Mouse (Mus musculus): ENCODE measurements at regions not wholly inside any gene's neighbourhood (a gene's known extent, or its start where the extent isn't known, plus 50 kb on each side); places are given as distances from the start of the nearest gene placed in this dataset.

GRCm38 (mm10) chr9:59188411-59188810 is 102.9 kb upstream of the Adpgk start:
- no peak overlapping the region for H3K27ac ChIP-seq (ENCODE audit: insufficient read depth, low read depth, low read length)
- peaks cover 8% of the 10 kb centered on the region; the same call in 1 of the 2 replicates for H3K4me1 ChIP-seq (ENCODE audit: control insufficient read depth, insufficient read depth, insufficient read length, low read length)
- no peaks in the 10 kb centered on the region for H3K27me3 ChIP-seq (ENCODE audit: control insufficient read depth, insufficient read depth, low read length)
- no peak for TF ChIP-seq POLR2A (IDR thresholded peaks at IDR 0.05; ENCODE audit: low read depth, low read length)
- TF ChIP-seq CTCF (IDR thresholded peaks at IDR 0.05; ENCODE audit: extremely low read depth, insufficient read length, insufficient replicate concordance, low read depth, low read length), result no peak
- H3K4me3 ChIP-seq (ENCODE audit: low read depth, low read length), result no peak overlapping the region
- WGBS, result 83% methylated on average over 4 of the region's 4 CpGs
- no peaks in the 10 kb centered on the region for H3K36me3 ChIP-seq (ENCODE audit: control insufficient read depth, insufficient read depth, low read length)

GRCm38 (mm10) chr9:59186326-59186725 is 105.0 kb upstream of the Adpgk start:
- TF ChIP-seq POLR2A (IDR thresholded peaks at IDR 0.05; ENCODE audit: low read depth, low read length) (no peak), CTCF (IDR thresholded peaks at IDR 0.05; ENCODE audit: extremely low read depth, insufficient read length, insufficient replicate concordance, low read depth, low read length) (no peak)
- 89% methylated on average over 4 of the region's 4 CpGs for WGBS
- Histone ChIP-seq H3K27ac (ENCODE audit: insufficient read depth, low read depth, low read length) (no peak overlapping the region), H3K4me3 (ENCODE audit: low read depth, low read length) (no peak overlapping the region), H3K36me3 (ENCODE audit: control insufficient read depth, insufficient read depth, low read length) (no peaks in the 10 kb centered on the region), H3K4me1 (ENCODE audit: control insufficient read depth, insufficient read depth, insufficient read length, low read length) (peaks cover 8% of the 10 kb centered on the region; the same call in 1 of the 2 replicates), H3K27me3 (ENCODE audit: control insufficient read depth, insufficient read depth, low read length) (no peaks in the 10 kb centered on the region)

GRCm38 (mm10) chr9:59184089-59184488 is 107.3 kb upstream of the Adpgk start:
- 20% methylated on average over 3 of the region's 3 CpGs for WGBS
- Histone ChIP-seq H3K4me1 (ENCODE audit: control insufficient read depth, insufficient read depth, insufficient read length, low read length) (peaks cover 6% of the 10 kb centered on the region; the same call in 1 of the 2 replicates), H3K27ac (ENCODE audit: insufficient read depth, low read depth, low read length) (peak overlapping the region; percentile 84), H3K4me3 (ENCODE audit: low read depth, low read length) (no peak overlapping the region), H3K36me3 (ENCODE audit: control insufficient read depth, insufficient read depth, low read length) (no peaks in the 10 kb centered on the region), H3K27me3 (ENCODE audit: control insufficient read depth, insufficient read depth, low read length) (no peaks in the 10 kb centered on the region)
- no peak for TF ChIP-seq POLR2A (IDR thresholded peaks at IDR 0.05; ENCODE audit: low read depth, low read length)
- TF ChIP-seq CTCF (IDR thresholded peaks at IDR 0.05; ENCODE audit: extremely low read depth, insufficient read length, insufficient replicate concordance, low read depth, low read length), result no peak

DNA sequence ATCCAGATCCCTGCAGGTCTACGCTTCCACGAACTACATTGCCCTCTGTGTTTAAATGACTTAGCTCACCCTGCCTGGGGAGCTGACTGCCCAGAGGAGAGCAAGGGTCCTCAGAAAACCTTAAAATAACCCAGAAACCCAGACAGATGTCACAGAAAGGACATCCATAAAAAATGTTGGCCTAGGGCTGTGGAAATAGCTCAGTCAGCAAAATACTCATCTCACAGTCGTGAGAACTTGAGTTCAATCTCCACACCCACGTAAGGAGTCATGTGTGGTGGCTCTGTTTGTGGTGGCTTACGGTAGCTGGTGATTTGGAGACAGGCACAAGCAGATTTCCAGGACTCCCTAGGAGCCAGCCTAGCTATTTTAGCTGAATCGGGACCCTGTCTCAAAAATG is 108.5 kb upstream of the Adpgk start:
- Histone ChIP-seq H3K27me3 (ENCODE audit: control insufficient read depth, insufficient read depth, low read length) (no peaks in the 10 kb centered on the region), H3K36me3 (ENCODE audit: control insufficient read depth, insufficient read depth, low read length) (no peaks in the 10 kb centered on the region), H3K27ac (ENCODE audit: insufficient read depth, low read depth, low read length) (no peak overlapping the region), H3K4me1 (ENCODE audit: control insufficient read depth, insufficient read depth, insufficient read length, low read length) (peaks cover 6% of the 10 kb centered on the region; the same call in 1 of the 2 replicates), H3K4me3 (ENCODE audit: low read depth, low read length) (no peak overlapping the region)
- WGBS, result 76% methylated on average over 6 of the region's 6 CpGs
- TF ChIP-seq CTCF (IDR thresholded peaks at IDR 0.05; ENCODE audit: extremely low read depth, insufficient read length, insufficient replicate concordance, low read depth, low read length), result no peak
- TF ChIP-seq POLR2A (IDR thresholded peaks at IDR 0.05; ENCODE audit: low read depth, low read length), result no peak

DNA sequence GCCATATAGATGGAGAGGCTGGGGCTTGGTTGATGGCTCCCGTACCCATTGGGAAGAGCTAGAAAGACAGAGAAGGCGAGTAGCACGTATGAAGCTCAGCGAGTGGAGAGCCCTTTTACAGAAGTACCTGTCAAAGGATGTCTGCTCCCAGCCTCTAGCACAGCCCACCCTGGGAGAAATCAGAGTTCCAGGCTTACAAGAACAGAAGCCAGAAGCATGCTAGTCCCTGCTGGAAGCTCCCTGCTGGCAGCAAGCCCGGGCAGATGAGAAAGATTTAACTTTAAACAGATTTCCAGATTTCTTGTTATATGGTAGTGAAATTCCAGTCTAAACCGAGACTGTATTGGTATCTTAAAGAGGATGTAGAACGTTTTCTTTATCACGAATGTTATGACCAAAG is 108.9 kb upstream of the Adpgk start:
- Histone ChIP-seq H3K27me3 (ENCODE audit: control insufficient read depth, insufficient read depth, low read length) (no peaks in the 10 kb centered on the region), H3K4me3 (ENCODE audit: low read depth, low read length) (no peak overlapping the region), H3K4me1 (ENCODE audit: control insufficient read depth, insufficient read depth, insufficient read length, low read length) (peaks cover 6% of the 10 kb centered on the region; the same call in 1 of the 2 replicates), H3K36me3 (ENCODE audit: control insufficient read depth, insufficient read depth, low read length) (no peaks in the 10 kb centered on the region), H3K27ac (ENCODE audit: insufficient read depth, low read depth, low read length) (no peak overlapping the region)
- 79% methylated on average over 8 of the region's 8 CpGs for WGBS
- no peak for TF ChIP-seq POLR2A (IDR thresholded peaks at IDR 0.05; ENCODE audit: low read depth, low read length)
- no peak for TF ChIP-seq CTCF (IDR thresholded peaks at IDR 0.05; ENCODE audit: extremely low read depth, insufficient read length, insufficient replicate concordance, low read depth, low read length)

- H3K27me3 ChIP-seq (ENCODE audit: control insufficient read depth, insufficient read depth, low read length), result no peaks in the 10 kb centered on the region
- no peaks in the 10 kb centered on the region for H3K4me1 ChIP-seq (ENCODE audit: control insufficient read depth, insufficient read depth, insufficient read length, low read length)
- 88% methylated on average over 2 of the region's 2 CpGs for WGBS
- TF ChIP-seq CTCF (IDR thresholded peaks at IDR 0.05; ENCODE audit: extremely low read depth, insufficient read length, insufficient replicate concordance, low read depth, low read length), result no peak
- no peak for TF ChIP-seq POLR2A (IDR thresholded peaks at IDR 0.05; ENCODE audit: low read depth, low read length)
- H3K27ac ChIP-seq (ENCODE audit: insufficient read depth, low read depth, low read length), result no peak overlapping the region
- H3K4me3 ChIP-seq (ENCODE audit: low read depth, low read length), result no peak overlapping the region
- no peaks in the 10 kb centered on the region for H3K36me3 ChIP-seq (ENCODE audit: control insufficient read depth, insufficient read depth, low read length)
Observed at GRCm38 (mm10) chr9:59171576-59171975, 119.8 kb upstream of the Adpgk start.

- no peaks in the 10 kb centered on the region for H3K36me3 ChIP-seq (ENCODE audit: control insufficient read depth, insufficient read depth, low read length)
- H3K4me1 ChIP-seq (ENCODE audit: control insufficient read depth, insufficient read depth, insufficient read length, low read length), result no peaks in the 10 kb centered on the region
- 69% methylated on average over 6 of the region's 6 CpGs for WGBS
- H3K27me3 ChIP-seq (ENCODE audit: control insufficient read depth, insufficient read depth, low read length), result no peaks in the 10 kb centered on the region
- H3K27ac ChIP-seq (ENCODE audit: insufficient read depth, low read depth, low read length), result no peak overlapping the region
- TF ChIP-seq CTCF (IDR thresholded peaks at IDR 0.05; ENCODE audit: extremely low read depth, insufficient read length, insufficient replicate concordance, low read depth, low read length), result no peak
- no peak overlapping the region for H3K4me3 ChIP-seq (ENCODE audit: low read depth, low read length)
Observed at GRCm38 (mm10) chr9:59163390-59163976, 127.2 kb upstream of the Neo1 start.

Measured in small intestine, adult 2 months (tissue).